Mouse (Mus musculus) thymus, adult 2 months (tissue): ENCODE results near the gene Arnt.

Experiments
- CTCF ChIP-seq: fragments of 200-500 bp; IDR thresholded peaks from 2 replicates; pipeline ENCODE4 v1.5.1; 2012; ENCODE audit warnings: mild to moderate bottlenecking, control low read depth, low read length, moderate library complexity, borderline replicate concordance; ENCODE audit not compliant: control insufficient read depth, poor library complexity, insufficient read depth; ENCODE audit errors: extremely low read depth
- POLR2A ChIP-seq: fragments of 200-500 bp; IDR thresholded peaks from 2 replicates; pipeline ENCODE4 v1.6.1; 2012; ENCODE audit warnings: mild to moderate bottlenecking, low read length, control low read depth, moderate library complexity; ENCODE audit not compliant: control insufficient read depth, poor library complexity, insufficient read depth; ENCODE audit errors: extremely low read depth

DNA sequence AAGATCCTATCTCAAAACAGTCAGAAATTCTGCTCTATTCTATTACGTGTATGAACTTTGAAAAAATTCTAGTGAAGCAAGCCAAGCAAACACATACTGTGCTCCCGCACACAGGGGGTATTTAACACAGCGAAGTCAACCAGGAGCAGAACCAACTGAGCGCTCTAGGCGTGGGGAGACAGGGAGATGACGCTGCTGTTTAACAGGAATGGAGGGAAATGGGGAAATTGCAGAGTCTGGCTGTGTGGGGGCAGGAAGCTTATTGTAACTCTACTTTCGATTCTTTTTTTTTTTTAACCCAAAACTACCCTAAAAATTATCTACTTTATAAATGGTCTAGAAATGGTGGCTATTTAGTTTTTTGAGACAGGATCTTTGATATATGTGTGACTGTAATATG lies 84.7 kb downstream of the Arnt start:
- TF ChIP-seq CTCF: no peak
- TF ChIP-seq POLR2A: no peak
